Mouse (Mus musculus): Measurements from ENCODE around the gene Xaf1.
"Not testable (repeated sequence)": the region's sequence is repeated elsewhere in the genome, so short reads cannot be mapped to it uniquely, and the experiment has no call there.

The Xaf1 gene

DNA sequence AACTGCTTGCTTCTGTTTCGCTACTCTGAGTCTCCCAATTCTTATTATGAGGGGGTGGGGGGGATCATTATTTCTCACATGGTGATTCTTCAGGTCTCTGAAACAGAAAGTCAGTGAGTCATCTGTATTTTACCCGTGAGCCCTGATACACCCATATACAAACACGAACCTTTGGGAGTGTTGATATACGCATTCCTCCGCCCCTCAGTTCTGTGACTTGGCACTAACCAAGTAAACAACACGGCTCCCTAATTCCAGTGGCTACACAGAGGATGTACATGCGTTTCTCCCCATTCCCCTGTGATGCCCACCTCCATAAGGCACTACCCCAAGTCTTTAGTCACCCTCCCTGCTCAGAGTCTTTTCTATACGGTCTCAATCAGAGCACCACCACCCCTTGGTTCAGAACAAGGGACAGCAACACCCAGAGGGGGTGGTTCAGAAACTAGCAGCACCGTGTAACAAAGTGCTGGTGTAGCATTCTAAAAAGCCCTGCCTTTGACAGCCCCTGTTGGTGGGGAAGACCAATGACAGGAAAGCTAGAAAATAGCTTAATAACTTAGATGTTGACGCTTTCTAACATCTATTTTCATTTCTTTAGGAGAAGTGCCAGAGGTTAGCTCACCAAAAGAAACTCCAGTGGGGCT is 10.0 kb downstream of the Xaf1 start:
- no peak for DNase-seq (ENCODE audit: low read depth, low spot score)

DNA sequence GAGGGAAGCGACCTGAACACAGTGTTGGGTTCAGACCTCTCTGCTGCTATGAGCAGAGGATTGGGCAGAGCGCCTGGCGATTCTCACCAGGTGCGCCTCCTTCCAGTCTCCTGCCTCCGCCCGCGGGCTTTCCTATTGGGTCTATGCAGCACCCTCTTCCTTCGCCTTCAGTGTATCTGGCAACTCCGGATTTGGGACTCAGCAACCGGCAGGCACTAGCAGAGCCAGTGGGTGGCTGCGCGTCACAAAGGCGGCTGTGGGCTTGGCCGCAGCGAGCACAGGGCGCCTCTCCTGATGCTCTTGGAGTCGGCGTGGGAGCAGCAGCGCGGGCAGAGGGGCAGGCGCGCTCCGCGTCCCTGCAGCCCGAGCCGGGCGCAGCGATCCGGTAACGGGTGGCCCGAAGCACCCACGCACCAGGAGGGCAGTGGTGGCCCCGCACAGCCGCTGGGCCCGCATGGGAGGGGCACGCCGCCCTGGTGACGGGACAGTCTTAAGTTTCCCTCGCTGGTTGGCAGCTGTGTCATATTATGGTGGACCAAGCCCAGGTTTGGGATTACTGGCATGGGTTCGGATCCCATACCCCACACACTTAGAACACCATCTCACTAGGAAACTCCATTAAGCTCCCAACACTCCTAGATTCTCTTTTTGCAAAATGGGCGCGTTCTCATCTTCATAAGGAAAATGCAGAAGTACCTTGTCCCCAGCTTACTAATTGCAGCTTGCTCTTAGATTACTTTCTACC is 12.9 kb downstream of the Xaf1 start, which contains the start of gene Fbxo39:
Fbxo39 (plus strand) TSS at position 294 of the 745 bp plus-strand sequence.
- no peak for DNase-seq (ENCODE audit: low read depth, low spot score)

DNA sequence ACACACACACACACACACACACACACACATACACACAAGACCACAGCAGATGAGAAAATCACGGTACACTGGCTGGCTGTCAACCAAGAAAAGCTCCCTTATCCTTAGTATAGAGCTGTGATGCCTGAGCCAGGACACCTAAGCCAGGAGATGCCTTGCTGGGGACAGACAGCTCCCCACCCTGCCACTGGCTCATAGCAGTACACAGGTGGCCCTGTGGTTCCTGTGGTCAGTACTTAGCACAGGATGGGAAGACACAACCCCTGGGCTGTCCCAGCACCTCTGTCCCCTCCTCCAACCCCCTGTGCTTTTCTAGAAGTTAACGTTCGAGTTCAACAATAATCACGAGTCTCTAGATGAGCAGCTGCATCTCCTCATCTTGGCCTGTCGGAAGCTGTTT is 16.6 kb downstream of the Xaf1 start:
- no peak for DNase-seq (ENCODE audit: low read depth, low spot score)

DNA sequence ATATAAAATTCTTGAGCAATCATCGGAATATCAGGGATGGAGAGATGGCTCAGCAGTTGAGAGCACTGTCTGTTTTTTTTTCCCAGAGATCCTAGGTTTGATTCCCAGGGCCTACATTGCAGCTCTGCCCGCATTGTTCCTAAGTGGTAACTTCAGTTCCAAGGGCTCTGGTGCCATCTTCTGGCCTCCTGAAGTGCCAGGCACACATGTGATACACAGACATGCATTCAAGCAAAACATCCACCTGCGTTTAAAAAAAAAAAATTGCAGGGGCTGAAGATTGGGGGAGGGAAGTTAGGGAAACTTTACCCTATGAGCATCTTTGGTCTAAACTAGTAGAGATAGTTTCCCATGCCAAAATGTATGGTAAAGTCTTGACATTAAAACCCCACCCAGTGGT is 23.0 kb downstream of the Xaf1 start:
- peak; percentile 21 for DNase-seq (ENCODE audit: low read depth, low spot score)

DNA sequence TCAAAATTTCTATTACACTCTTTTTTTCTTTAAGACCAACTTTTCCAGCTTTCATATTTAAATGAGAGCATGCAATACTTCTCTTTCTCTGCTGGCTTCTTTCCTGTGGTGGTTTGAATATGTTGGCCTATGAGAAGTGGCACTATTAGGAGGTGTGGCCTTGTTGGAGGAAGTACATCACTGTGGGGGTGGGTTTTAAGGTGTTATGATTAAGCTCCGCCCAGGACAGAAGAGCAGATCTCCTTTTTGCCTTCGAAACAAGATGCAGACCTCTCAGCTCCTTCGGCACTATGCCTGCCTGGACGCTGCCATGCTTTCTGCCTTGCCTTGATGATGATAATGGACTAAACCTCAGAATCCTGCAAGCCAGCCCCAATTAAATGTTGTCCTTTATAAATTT is 24.3 kb downstream of the Xaf1 start:
- DNase-seq (ENCODE audit: low read depth, low spot score) = no peak

DNA sequence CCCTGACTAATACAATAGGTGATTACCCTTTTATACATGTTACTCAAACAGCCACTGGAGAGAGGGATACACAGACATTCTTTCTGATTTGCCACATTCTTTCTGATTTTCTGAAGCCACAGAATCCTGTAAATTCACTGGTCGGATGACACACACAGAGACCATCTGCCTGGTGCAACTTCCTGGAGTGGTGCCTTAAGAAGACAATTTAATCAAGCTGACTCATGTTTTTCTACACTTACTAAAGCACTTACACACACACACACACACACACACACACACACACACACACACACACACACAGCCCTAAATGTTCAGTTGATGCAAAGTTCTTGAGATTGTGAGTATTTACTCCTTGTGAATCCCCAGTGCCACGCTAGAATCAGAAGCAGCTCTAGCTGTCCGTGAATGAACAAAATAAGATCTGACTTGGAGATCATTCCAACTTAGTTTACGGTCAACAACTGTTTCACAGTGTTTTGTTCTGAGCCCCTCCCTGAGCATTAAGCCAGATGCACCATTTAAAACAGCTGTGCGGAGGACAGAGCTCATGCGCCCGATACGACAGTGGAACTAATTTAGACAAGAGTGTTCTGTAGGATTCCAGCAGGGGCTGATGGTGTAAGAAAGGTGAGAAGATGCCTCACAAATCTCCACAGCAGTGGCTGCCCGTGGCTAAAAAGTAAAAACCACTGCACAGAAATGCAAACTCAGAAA is 31.7 kb downstream of the Xaf1 start:
- DNase-seq (ENCODE audit: low read depth, low spot score) = peak; percentile 71

DNA sequence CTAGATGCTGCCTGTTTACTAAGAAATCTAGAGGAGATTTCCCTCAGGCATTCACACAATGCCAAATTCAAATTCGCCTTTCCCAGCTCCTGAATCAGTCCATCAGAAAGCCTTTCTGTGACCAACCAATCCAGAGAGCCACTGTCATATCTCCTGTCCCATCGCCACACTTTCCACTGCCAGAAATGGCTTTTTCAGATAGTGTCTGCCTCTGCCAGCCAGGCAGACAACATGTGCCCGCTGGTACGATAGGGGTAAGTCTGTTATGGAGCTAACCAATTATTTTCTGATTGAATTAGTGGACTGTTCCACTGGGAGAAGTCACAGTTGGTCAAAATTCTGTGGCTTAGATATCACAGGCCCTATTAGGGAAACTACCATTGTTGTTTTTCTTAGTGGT is 33.2 kb downstream of the Xaf1 start:
- DNase-seq (ENCODE audit: low read depth, low spot score) = no peak

DNA sequence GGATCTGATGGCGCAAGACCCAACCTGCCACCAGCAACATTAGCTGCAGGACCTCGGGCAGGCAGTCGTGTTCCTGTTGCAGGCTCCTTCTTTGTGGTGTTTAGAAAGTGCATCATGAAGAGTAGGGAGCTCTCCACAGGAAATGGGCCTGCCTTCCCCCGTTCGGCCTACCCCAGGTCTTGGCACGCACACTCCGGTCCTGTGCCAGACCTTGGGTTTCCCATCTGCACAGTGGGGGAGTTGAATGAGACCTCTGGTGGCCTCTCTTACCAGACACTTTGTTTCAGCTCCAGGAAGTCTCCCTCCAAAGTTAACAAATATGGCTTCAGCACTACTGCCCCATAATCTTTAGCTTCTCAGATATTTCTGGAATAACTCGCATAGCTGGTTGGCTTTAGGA is 35.3 kb downstream of the Xaf1 start:
- DNase-seq (ENCODE audit: low read depth, low spot score) = no peak

DNA sequence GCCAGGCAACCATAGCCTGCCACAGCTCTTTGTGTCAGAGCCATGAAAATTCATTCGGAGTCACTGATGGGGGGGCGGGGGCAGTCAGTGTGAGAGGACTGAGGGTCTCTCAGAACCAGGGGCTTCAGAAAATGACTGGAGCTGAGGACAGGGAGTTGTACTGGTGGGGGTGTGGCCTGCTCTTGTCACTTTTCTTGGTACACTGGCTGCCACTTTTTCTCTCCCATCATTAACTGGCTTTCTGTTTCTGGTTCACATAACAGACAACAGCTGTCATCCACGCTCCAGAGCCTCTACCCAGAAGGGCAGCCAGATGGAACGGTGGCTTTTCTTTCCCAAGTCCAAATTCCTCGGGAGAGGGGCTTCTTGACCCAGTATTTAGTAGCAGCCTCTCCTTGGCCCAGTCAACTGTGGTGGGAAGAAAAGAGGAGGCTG is 37.0 kb downstream of the Xaf1 start:
- DNase-seq (ENCODE audit: low read depth, low spot score) = no peak

DNA sequence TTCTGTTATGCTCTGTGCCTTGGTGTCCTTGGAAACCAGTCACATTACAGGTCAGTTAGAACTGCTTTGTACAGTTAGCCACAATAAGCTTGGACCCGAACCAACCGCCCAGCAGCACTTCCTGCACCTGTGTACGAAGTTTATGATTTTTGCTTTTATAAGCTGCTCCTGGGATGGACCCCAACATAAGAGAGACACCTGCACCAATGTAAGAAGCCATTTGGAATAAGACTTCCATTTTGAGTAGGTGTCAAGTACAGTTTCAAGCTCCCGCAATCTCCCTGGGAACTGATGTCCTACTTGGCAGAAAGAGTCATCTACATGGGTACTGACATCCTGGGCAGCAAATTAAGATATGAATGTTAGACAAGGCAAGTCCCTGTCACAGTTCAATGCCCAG is 38.3 kb downstream of the Xaf1 start:
- DNase-seq (ENCODE audit: low read depth, low spot score) = no peak

DNA sequence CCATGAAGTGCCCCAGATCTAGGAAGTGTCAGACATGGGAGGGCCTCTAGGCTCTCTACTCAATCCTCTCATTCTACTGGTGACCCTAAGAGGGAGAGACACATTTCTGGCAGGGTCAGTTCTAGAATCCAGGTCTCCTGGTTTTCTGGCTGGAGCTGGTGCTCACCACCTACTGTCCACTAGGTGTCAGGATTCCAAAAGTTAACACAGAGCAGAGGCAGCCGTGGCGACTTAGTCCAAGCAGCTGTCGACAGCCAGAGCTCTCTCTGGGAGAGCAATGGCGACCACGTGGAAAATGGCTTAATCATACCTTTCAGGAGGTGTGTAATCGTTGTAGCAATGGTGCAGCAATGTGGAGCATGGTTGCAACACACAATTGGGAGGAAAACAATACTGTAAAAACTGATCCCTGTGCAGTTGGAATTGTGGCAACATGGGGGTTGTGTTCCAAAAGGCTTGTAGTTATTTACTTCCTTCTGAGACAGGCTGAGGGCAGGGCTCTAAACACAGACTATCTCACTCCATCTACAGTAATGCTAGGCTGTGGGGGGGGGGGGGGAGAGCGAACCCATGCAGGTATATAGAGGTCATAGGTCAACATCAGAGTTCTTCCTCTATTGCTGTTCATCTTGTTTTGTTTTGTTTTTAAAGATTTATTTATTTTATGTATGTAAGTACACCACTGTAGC is 41.3 kb downstream of the Xaf1 start:
- DNase-seq (ENCODE audit: low read depth, low spot score) = peak; percentile 86

DNA sequence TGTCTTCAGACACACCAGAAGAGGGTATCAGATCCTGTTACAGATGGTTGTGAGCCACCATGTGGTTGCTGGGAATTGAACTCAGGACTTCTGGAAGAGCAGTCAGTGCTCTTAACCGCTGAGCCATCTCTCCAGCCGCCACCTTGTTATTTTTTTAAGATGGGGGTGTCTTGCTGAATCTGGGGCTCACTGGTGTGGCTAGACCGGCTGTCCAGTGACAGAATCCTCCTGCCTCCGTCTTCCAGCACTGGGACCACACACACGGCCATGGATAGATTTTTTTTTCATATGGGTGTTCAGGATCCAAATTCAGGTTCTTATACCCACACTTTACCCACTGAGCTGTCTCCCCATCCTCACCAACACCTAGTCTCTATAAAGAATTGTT is 41.8 kb downstream of the Xaf1 start:
- DNase-seq (ENCODE audit: low read depth, low spot score) = not testable (repeated sequence)

DNA sequence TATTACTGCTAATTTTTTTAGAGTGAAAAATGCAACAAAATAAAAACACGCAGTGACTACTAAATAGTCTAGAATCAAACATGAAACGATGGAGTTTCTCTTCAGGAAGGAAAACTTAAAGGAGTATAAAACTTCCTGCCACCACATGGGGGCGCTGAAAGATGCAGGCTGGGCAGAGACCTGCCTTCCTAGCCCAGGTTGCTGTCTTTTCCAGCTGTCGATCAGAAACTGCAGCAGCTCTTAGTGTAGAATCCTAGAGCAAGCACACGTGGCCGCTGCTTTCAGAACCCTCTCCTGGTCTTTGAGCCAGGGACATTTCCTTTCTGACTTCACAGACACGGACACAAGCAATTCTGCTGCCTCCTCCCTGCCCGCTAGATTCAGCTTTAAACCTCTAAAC is 42.5 kb downstream of the Xaf1 start:
- DNase-seq (ENCODE audit: low read depth, low spot score) = peak; percentile 57

DNA sequence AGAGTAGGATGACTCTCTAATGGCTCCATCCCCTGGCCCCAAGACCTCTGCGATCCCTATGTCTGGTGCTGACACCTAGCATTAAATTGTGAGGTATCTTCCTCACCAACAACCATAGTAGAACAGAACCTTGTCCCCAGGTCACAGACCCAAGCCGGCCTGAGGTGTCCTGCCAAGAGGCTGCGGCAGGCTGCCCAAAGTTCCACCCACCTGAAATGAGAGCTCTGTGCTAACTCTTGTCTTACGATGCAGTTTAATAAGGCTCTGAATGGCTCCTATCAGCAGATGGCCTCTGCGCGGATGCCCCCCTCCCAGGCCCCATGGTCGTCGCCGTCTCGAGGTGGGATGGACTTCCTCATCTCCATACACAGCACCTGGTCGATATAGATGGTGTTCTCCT is 43.1 kb downstream of the Xaf1 start:
- no peak for DNase-seq (ENCODE audit: low read depth, low spot score)

DNA sequence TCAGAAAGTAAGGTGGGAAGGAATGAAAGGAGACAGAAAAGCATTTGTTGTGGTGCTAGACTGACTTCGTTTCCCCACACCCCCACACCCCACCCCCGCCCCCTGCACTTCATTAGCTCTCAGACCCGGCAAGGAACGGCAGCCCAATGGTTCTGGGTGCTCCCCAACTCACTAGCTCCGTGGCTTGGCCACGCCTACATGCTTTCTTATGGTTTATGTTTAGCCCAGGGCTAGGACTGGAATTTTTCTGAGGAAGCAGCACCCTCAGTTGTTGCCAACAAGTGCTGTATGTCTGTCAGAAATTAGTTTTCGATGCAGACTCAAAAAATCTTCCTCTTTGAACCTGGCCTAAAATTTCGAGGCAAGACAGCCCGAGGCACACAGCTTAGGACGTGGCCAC is 47.1 kb downstream of the Xaf1 start:
- peak; percentile 26 for DNase-seq (ENCODE audit: low read depth, low spot score)

DNA sequence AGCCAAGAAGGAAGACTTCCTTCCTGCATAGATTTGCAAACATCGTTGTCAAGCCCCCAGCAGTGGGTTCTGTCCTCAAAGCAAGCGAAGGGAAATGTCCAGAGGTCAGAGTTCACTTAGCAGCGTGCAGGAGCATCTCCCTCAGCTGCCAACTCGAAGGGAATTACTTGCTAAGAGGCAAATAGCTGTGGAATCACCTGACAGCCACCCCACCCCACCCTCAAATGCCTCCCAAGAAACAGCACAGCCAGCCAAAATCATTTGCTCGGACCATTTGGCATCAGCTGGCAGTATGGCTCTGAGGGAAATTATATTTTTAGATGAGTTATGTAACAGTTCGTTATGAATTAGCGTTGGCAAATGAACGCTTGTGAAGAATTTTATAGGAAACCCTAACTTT is 47.6 kb downstream of the Xaf1 start:
- no peak for DNase-seq (ENCODE audit: low read depth, low spot score)

DNA sequence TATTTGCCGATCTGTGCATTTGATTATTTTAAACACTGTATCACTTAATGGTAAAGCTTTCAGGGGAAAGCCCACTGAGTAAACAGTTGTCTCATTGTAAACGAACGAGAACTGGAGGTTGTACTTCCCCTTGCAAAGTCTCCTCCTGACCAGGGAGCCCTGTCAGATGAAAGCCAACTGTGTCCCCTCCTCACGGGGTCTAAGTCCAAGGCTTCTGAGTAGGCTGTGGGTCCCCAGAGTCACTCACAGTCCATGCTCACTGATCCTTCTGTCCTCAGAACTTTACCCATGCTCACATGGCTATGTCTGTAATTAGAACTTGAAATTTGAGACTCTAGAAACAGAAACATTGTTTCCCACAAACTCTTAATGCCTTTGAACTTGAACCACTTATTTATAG is 48.2 kb downstream of the Xaf1 start:
- DNase-seq (ENCODE audit: low read depth, low spot score) = no peak

DNA sequence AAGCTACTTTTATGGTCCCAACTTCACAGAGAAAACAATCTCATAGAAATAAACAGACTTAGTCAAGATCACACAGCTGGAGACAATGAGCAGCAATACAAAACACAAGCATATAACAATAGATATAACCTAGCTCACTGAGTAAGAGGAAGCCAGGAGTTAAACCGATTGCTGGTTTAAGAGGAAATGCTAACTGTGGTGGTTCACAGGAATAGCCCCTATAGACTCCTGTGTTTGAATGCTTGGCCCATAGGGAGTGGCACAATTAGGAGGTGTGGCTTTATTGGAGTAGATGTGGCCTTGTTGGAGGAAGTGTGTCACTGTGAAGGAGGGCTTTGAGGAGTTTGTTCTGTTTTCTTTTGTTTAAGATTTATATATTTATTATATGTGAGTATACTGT is 50.8 kb downstream of the Xaf1 start:
- no peak for DNase-seq (ENCODE audit: low read depth, low spot score)

DNA sequence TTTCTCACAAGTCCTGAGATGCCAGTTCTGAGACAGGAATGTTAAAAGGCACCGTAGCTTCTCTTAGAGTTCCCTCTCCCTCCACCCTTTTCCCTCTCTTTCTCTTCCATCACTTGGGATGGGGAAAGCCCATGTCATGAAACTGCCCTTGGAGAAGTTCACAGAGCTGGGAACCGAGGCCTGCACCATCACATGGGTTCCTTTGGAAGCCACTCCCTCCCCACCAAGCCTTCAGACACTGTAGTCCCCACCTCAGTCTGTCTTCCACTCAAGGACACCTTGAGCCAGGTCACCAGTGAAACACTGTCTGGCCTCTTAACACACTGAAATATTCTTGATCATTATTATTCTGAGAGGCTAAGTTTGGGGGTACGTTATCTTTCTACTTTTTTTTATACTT is 51.8 kb downstream of the Xaf1 start:
- DNase-seq (ENCODE audit: low read depth, low spot score) = no peak

DNA sequence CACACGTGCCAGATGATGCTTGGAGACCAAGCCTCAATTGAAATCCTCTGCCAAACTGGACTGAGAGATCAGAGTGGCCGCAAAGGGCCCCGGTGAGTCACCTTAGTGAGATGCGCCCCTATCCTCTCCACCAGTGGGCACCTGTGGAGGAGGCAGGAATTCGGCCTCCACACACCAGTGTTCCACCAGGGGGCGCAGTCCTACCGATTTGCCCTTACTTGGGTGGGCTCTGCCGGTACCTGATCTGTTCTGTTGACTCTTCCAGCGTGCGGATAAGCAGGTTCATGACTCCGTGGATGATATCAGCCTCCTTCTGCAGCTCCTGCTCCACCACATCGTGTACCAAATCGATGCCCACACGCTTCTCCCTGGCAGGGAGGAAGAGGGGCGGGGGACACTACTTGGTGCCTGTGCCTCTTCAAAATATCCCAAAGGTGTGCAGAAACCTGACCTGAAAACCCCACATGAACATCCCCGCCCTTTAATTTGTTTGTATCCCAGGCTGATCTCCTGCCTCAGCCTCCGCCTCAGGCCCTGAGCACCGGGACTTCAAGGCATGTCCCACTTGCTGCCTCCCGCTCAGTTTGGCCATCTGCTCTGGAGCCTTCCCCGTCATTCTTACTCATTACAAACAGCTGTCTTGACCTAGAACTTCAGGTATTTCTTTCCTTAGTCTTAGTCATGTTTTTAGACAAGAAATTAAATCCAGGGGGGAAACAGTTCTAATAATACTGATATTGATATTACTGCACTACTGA is 53.7 kb downstream of the Xaf1 start:
- peak; percentile 54 for DNase-seq (ENCODE audit: low read depth, low spot score)

Data from 3T3-L1 (cell line).